Comparison of ENCODE assay signal across 5 mouse cellular contexts in genomic region chrX:19708971-19709370, GRCm38 (mm10).
DNase-seq lines count a peak whose midpoint lies in the region.

No protein-coding gene starts in this region.

- peak; percentile 5 for DNase-seq in kidney, adult 18-20 months
- DNase-seq in kidney, adult 8-10 months: peak; percentile 51 to 58
- peak; percentile 14 for DNase-seq in kidney, postnatal 10 days
- peak; percentile 28 to 70 for DNase-seq in kidney, postnatal 25 days
- peak; percentile 37 for DNase-seq in yolk sac, embryonic 10.5 days (ENCODE audit: low spot score)

Comparison
In these comparisons a context has a peak if more than half of its experiments do, and no peak if none do; other contexts are left out.
1. Peak in every context shown above with its lines: DNase-seq.